Comparison of ENCODE assay signal across 22 mouse cellular contexts in genomic region chr3:109885672-109886071, GRCm38 (mm10).
A peak's percentile ranks its signal among the peaks of the same experiment; 100 is the strongest.
DNase-seq lines count a peak whose midpoint lies in the region; ATAC-seq and TF ChIP-seq lines count a peak whose summit lies in the region.
"Had no signal": no experiment of that assay in that cellular context is flagged by ENCODE, and none has a peak within 500 bp of the region (broad histone marks: within the 10 kb centered on the region; RNA-seq: fewer than 3 reads in every experiment).

No protein-coding gene starts in this region.

- no peak overlapping the region for H3K9ac ChIP-seq in forebrain, postnatal 0 days
- H3K9ac ChIP-seq in lung, embryonic 14.5 days, result no peak overlapping the region
- no peak overlapping the region for H3K9ac ChIP-seq in lung, postnatal 0 days (replicated peaks; ENCODE audit: low read depth)
- H3K9ac ChIP-seq in midbrain, embryonic 15.5 days, result no peak overlapping the region
- H3K9ac ChIP-seq in midbrain, postnatal 0 days (replicated peaks; ENCODE audit: low read length, poor library complexity, severe bottlenecking), result no peak overlapping the region
- H3K9ac ChIP-seq: heart, embryonic 12.5 days; heart, embryonic 15.5 days; hindbrain, embryonic 14.5 days had no signal

- ATAC-seq in forebrain, postnatal 0 days, result 0 out of 2 replicates have a peak, but pooled peaks have one; percentile 12
- peak; percentile 41; the same call in 1 of the 2 replicates for ATAC-seq in lung, embryonic 14.5 days (ENCODE audit: insufficient read depth)
- ATAC-seq in lung, postnatal 0 days, result no peak
- peak; percentile 62; the same call in 1 of the 2 replicates for ATAC-seq in midbrain, embryonic 15.5 days (replicated peaks)
- ATAC-seq in midbrain, postnatal 0 days (ENCODE audit: low FRiP score), result no peak
- ATAC-seq: CD4-positive, CD25-positive, alpha-beta regulatory T cell, adult 4 months; forebrain, embryonic 16.5 days had no signal

- no peak overlapping the region for H3K4me3 ChIP-seq in forebrain, postnatal 0 days (ENCODE audit: low read depth, low read length)
- no peak overlapping the region for H3K4me3 ChIP-seq in forebrain, embryonic 10.5 days
- H3K4me3 ChIP-seq in lung, embryonic 14.5 days (ENCODE audit: low read depth, low read length), result no peak overlapping the region
- H3K4me3 ChIP-seq in lung, postnatal 0 days (ENCODE audit: low read depth, low read length), result no peak overlapping the region
- no peak overlapping the region for H3K4me3 ChIP-seq in midbrain, embryonic 15.5 days
- no peak overlapping the region for H3K4me3 ChIP-seq in midbrain, postnatal 0 days (ENCODE audit: low read depth, low read length)
- H3K4me3 ChIP-seq: heart, embryonic 12.5 days; heart, embryonic 15.5 days; hindbrain, embryonic 10.5 days had no signal

- no peaks in the 10 kb centered on the region for H3K9me3 ChIP-seq in forebrain, postnatal 0 days (ENCODE audit: low read length)
- H3K9me3 ChIP-seq in forebrain, embryonic 10.5 days, result no peaks in the 10 kb centered on the region
- H3K9me3 ChIP-seq in lung, embryonic 14.5 days (ENCODE audit: low read depth, low read length), result no peaks in the 10 kb centered on the region
- H3K9me3 ChIP-seq in lung, postnatal 0 days (ENCODE audit: low read length), result no peaks in the 10 kb centered on the region
- no peaks in the 10 kb centered on the region for H3K9me3 ChIP-seq in midbrain, embryonic 15.5 days
- no peaks in the 10 kb centered on the region for H3K9me3 ChIP-seq in midbrain, postnatal 0 days (ENCODE audit: low read length)
- H3K9me3 ChIP-seq: heart, embryonic 12.5 days; heart, embryonic 15.5 days; hindbrain, embryonic 10.5 days had no signal

- TF ChIP-seq EP300 in lung, postnatal 0 days (IDR thresholded peaks at IDR 0.05), result no peak

- H3K36me3 ChIP-seq in forebrain, postnatal 0 days (ENCODE audit: insufficient read depth), result no peaks in the 10 kb centered on the region
- no peaks in the 10 kb centered on the region for H3K36me3 ChIP-seq in forebrain, embryonic 10.5 days (replicated peaks)
- H3K36me3 ChIP-seq in lung, embryonic 14.5 days (ENCODE audit: insufficient read depth), result no peaks in the 10 kb centered on the region
- H3K36me3 ChIP-seq in lung, postnatal 0 days (ENCODE audit: insufficient read depth, low read length), result no peaks in the 10 kb centered on the region
- H3K36me3 ChIP-seq in midbrain, embryonic 15.5 days (replicated peaks), result no peaks in the 10 kb centered on the region
- H3K36me3 ChIP-seq in midbrain, postnatal 0 days (ENCODE audit: insufficient read depth, low read length), result no peaks in the 10 kb centered on the region
- H3K36me3 ChIP-seq: heart, embryonic 12.5 days; heart, embryonic 15.5 days; hindbrain, embryonic 10.5 days had no signal

- no peak overlapping the region for H3K4me2 ChIP-seq in forebrain, postnatal 0 days (ENCODE audit: low read depth)
- H3K4me2 ChIP-seq in lung, embryonic 14.5 days, result no peak overlapping the region
- no peak overlapping the region for H3K4me2 ChIP-seq in lung, postnatal 0 days (replicated peaks; ENCODE audit: low read depth, low read length)
- no peak overlapping the region for H3K4me2 ChIP-seq in midbrain, embryonic 15.5 days
- H3K4me2 ChIP-seq in midbrain, postnatal 0 days (ENCODE audit: low read depth, low read length, poor library complexity, severe bottlenecking), result no peak overlapping the region
- H3K4me2 ChIP-seq: heart, embryonic 12.5 days; heart, embryonic 15.5 days; hindbrain, embryonic 14.5 days had no signal

- H3K27me3 ChIP-seq in forebrain, postnatal 0 days (ENCODE audit: insufficient read depth, low read length), result no peaks in the 10 kb centered on the region
- no peaks in the 10 kb centered on the region for H3K27me3 ChIP-seq in forebrain, embryonic 10.5 days (ENCODE audit: poor library complexity, severe bottlenecking)
- no peaks in the 10 kb centered on the region for H3K27me3 ChIP-seq in lung, embryonic 14.5 days (ENCODE audit: insufficient read depth, low read length)
- H3K27me3 ChIP-seq in lung, postnatal 0 days (replicated peaks; ENCODE audit: insufficient read depth, low read length), result no peaks in the 10 kb centered on the region
- no peaks in the 10 kb centered on the region for H3K27me3 ChIP-seq in midbrain, embryonic 15.5 days (replicated peaks)
- H3K27me3 ChIP-seq in midbrain, postnatal 0 days (ENCODE audit: insufficient read depth, low read length), result no peaks in the 10 kb centered on the region
- H3K27me3 ChIP-seq: heart, embryonic 12.5 days; heart, embryonic 15.5 days had no signal

- no peak overlapping the region for H3K27ac ChIP-seq in forebrain, postnatal 0 days (ENCODE audit: low read depth, low read length)
- no peak overlapping the region for H3K27ac ChIP-seq in forebrain, embryonic 10.5 days
- H3K27ac ChIP-seq in lung, embryonic 14.5 days (ENCODE audit: low read depth), result no peak overlapping the region
- no peak overlapping the region for H3K27ac ChIP-seq in lung, postnatal 0 days (ENCODE audit: low read length)
- H3K27ac ChIP-seq in midbrain, embryonic 15.5 days, result no peak overlapping the region
- H3K27ac ChIP-seq in midbrain, postnatal 0 days (ENCODE audit: low read depth, low read length), result no peak overlapping the region
- H3K27ac ChIP-seq: heart, embryonic 15.5 days; hindbrain, embryonic 10.5 days; hindbrain, embryonic 14.5 days had no signal

- no peaks in the 10 kb centered on the region for H3K4me1 ChIP-seq in forebrain, postnatal 0 days (ENCODE audit: insufficient read depth)
- H3K4me1 ChIP-seq in forebrain, embryonic 10.5 days, result no peaks in the 10 kb centered on the region
- H3K4me1 ChIP-seq in lung, embryonic 14.5 days (ENCODE audit: insufficient read depth), result no peaks in the 10 kb centered on the region
- H3K4me1 ChIP-seq in lung, postnatal 0 days (ENCODE audit: insufficient read depth, low read depth, low read length), result no peaks in the 10 kb centered on the region
- no peaks in the 10 kb centered on the region for H3K4me1 ChIP-seq in midbrain, embryonic 15.5 days
- H3K4me1 ChIP-seq in midbrain, postnatal 0 days (ENCODE audit: insufficient read depth, low read length), result no peaks in the 10 kb centered on the region; the same call in 1 of the 2 replicates
- H3K4me1 ChIP-seq: heart, embryonic 12.5 days; heart, embryonic 15.5 days had no signal

- DNase-seq in forebrain, postnatal 0 days, result no peak
- DNase-seq in forebrain, embryonic 10.5 days (ENCODE audit: extremely low spot score, low spot score), result no peak
- DNase-seq in lung, embryonic 14.5 days, result no peak
- no peak for DNase-seq in lung, postnatal 0 days (ENCODE audit: low spot score)
- no peak for DNase-seq in midbrain, postnatal 0 days (ENCODE audit: low spot score)
- DNase-seq: adrenal gland, adult 2 months; adrenal gland, postnatal 14 days; cerebellum, adult 11 months; cerebellum, adult 2 months; cerebellum, adult 9-11 months; cerebellum, postnatal 25 days; gastrocnemius, postnatal 25 days; heart, adult 18-20 months; heart, postnatal 10 days; heart, postnatal 36 days had no signal

- 79% methylated on average over 4 of the region's 4 CpGs for WGBS in forebrain, postnatal 0 days
- 86% methylated on average over 4 of the region's 4 CpGs for WGBS in forebrain, embryonic 10.5 days
- 38% methylated on average over 4 of the region's 4 CpGs for WGBS in lung, embryonic 14.5 days
- 34% methylated on average over 4 of the region's 4 CpGs for WGBS in lung, postnatal 0 days
- 67% methylated on average over 4 of the region's 4 CpGs for WGBS in midbrain, embryonic 15.5 days
- WGBS in midbrain, postnatal 0 days, result 76% methylated on average over 4 of the region's 4 CpGs

- TF ChIP-seq CTCF in forebrain, postnatal 0 days (IDR thresholded peaks at IDR 0.05; ENCODE audit: low read depth), result no peak
- no peak for TF ChIP-seq CTCF in lung, embryonic 14.5 days (IDR thresholded peaks at IDR 0.05; ENCODE audit: low read depth)
- TF ChIP-seq CTCF in lung, postnatal 0 days (IDR thresholded peaks at IDR 0.05), result no peak
- TF ChIP-seq CTCF in midbrain, postnatal 0 days (IDR thresholded peaks at IDR 0.05), result no peak

Comparison
In these comparisons a context has a peak if more than half of its experiments do, and no peak if none do; other contexts are left out.
1. ATAC-seq: peak in forebrain, postnatal 0 days (single experiment), lung, embryonic 14.5 days (single experiment) and midbrain, embryonic 15.5 days (single experiment); none in lung, postnatal 0 days (single experiment) and midbrain, postnatal 0 days (single experiment).